Comparison of ENCODE assay signal across 18 mouse cellular contexts in genomic region chr9:116058475-116058874, GRCm38 (mm10).
DNase-seq lines count a peak whose midpoint lies in the region; ATAC-seq lines count a peak whose summit lies in the region.
"Had no signal": no experiment of that assay in that cellular context is flagged by ENCODE, and none has a peak within 500 bp of the region (broad histone marks: within the 10 kb centered on the region; RNA-seq: fewer than 3 reads in every experiment).

No protein-coding gene starts in this region.

- no peak overlapping the region for H3K27ac ChIP-seq in forebrain, embryonic 10.5 days
- no peak overlapping the region for H3K27ac ChIP-seq in kidney, embryonic 14.5 days (ENCODE audit: low read depth, low read length)
- H3K27ac ChIP-seq: embryonic facial prominence, embryonic 10.5 days; gastrocnemius, adult 2 months; heart, embryonic 10.5 days; hindbrain, embryonic 10.5 days; hindbrain, embryonic 14.5 days had no signal

- peaks cover 29% of the 10 kb centered on the region for H3K4me1 ChIP-seq in megakaryocyte, embryonic 14.5 days
- no peaks in the 10 kb centered on the region for H3K4me1 ChIP-seq in forebrain, embryonic 10.5 days
- H3K4me1 ChIP-seq in kidney, embryonic 14.5 days (ENCODE audit: control insufficient read depth, insufficient read depth, low read length) = no peaks in the 10 kb centered on the region
- H3K4me1 ChIP-seq: embryonic facial prominence, embryonic 10.5 days; heart, embryonic 10.5 days; hindbrain, embryonic 10.5 days had no signal

- H3K4me3 ChIP-seq in megakaryocyte, embryonic 14.5 days (replicated peaks) = peak overlapping the region; percentile 78
- no peak overlapping the region for H3K4me3 ChIP-seq in forebrain, embryonic 10.5 days
- H3K4me3 ChIP-seq in kidney, embryonic 14.5 days (ENCODE audit: low read length) = no peak overlapping the region
- H3K4me3 ChIP-seq: embryonic facial prominence, embryonic 10.5 days; gastrocnemius, adult 2 months; heart, embryonic 10.5 days; hindbrain, embryonic 10.5 days had no signal

- peak; percentile 39 for ATAC-seq in common myeloid progenitor, adult 5-6 weeks (replicated peaks; ENCODE audit: low read depth, poor library complexity, severe bottlenecking)
- no peak for ATAC-seq in kidney, embryonic 14.5 days (ENCODE audit: low FRiP score, low TSS enrichment)
- ATAC-seq: forebrain, embryonic 14.5 days had no signal

- peaks cover 3% of the 10 kb centered on the region for H3K36me3 ChIP-seq in megakaryocyte, embryonic 14.5 days (replicated peaks; ENCODE audit: low read length)
- H3K36me3 ChIP-seq in forebrain, embryonic 10.5 days (replicated peaks) = no peaks in the 10 kb centered on the region
- H3K36me3 ChIP-seq in kidney, embryonic 14.5 days (ENCODE audit: control insufficient read depth, insufficient read depth, low read length) = no peaks in the 10 kb centered on the region
- H3K36me3 ChIP-seq: embryonic facial prominence, embryonic 10.5 days; heart, embryonic 10.5 days; hindbrain, embryonic 10.5 days had no signal

- no peak overlapping the region for H3K9ac ChIP-seq in kidney, embryonic 14.5 days (ENCODE audit: low read depth, low read length)
- H3K9ac ChIP-seq: hindbrain, embryonic 14.5 days had no signal

- intact Hi-C loops in heart, postnatal 36 days (cut with DNase I) = no loop called here

- H3K4me2 ChIP-seq in kidney, embryonic 14.5 days (replicated peaks; ENCODE audit: low read depth, low read length) = no peak overlapping the region
- H3K4me2 ChIP-seq: hindbrain, embryonic 14.5 days had no signal

- WGBS in forebrain, embryonic 10.5 days = 95% methylated on average over 4 of the region's 4 CpGs
- 91% methylated on average over 4 of the region's 4 CpGs for WGBS in kidney, embryonic 14.5 days

- H3K27me3 ChIP-seq in megakaryocyte, embryonic 14.5 days (replicated peaks) = no peaks in the 10 kb centered on the region
- no peaks in the 10 kb centered on the region for H3K27me3 ChIP-seq in forebrain, embryonic 10.5 days (ENCODE audit: poor library complexity, severe bottlenecking)
- H3K27me3 ChIP-seq in kidney, embryonic 14.5 days (ENCODE audit: control insufficient read depth, insufficient read depth, low read length) = no peaks in the 10 kb centered on the region

- peak; percentile 51 for DNase-seq in heart, adult 11 months
- DNase-seq in heart, postnatal 36 days = no peak
- DNase-seq in embryo, embryonic 11 days = no peak
- DNase-seq in forebrain, embryonic 10.5 days (ENCODE audit: extremely low spot score, low spot score) = no peak
- DNase-seq: cerebellum, adult 11-12 months; cerebellum, adult 9-10 months; cerebellum, postnatal 25 days; gastrocnemius, adult 2 months; gastrocnemius, postnatal 25 days; heart, adult 18-20 months had no signal

- peaks cover 18% of the 10 kb centered on the region for H3K9me3 ChIP-seq in megakaryocyte, embryonic 14.5 days
- no peaks in the 10 kb centered on the region for H3K9me3 ChIP-seq in forebrain, embryonic 10.5 days
- H3K9me3 ChIP-seq in kidney, embryonic 14.5 days (ENCODE audit: control insufficient read depth, low read length) = no peaks in the 10 kb centered on the region; the same call in 1 of the 2 replicates
- H3K9me3 ChIP-seq: embryonic facial prominence, embryonic 10.5 days; heart, embryonic 10.5 days; hindbrain, embryonic 10.5 days had no signal
